Mouse (Mus musculus) MEL-GATA-1-ER (cell line): Measurements from ENCODE around the gene Itln1.

Experiments used
- DNase-seq: peaks from one replicate; pipeline ENCODE4 v3.0.0-alpha.2; 2012; ENCODE audit warnings: low read depth; ENCODE audit errors: extremely low read depth

Itln1 gene

DNA sequence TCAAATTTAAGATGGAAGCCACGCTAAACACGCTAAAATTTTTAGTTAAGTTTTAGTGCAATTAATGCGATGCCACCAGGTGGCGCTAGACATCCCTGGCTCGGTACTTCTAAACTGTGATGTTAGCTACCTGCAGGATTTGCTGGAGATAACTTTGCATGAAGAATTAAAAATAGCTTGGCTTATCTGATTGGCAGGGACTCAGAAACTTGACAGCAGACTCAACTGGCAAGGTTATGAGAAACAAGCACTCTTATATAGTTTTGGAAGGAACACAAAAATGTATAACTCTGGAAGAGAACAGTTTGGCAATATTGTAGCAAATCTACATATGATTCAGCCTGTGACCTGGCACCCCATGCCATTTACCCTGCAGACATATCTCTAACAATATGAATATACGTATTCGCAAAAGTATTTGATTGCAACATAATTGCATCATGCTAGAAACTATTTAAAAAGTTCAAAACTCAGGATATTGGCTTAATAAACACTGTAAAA, 64.7 kb downstream of the Itln1 start:
- peak; percentile 59 for DNase-seq

DNA sequence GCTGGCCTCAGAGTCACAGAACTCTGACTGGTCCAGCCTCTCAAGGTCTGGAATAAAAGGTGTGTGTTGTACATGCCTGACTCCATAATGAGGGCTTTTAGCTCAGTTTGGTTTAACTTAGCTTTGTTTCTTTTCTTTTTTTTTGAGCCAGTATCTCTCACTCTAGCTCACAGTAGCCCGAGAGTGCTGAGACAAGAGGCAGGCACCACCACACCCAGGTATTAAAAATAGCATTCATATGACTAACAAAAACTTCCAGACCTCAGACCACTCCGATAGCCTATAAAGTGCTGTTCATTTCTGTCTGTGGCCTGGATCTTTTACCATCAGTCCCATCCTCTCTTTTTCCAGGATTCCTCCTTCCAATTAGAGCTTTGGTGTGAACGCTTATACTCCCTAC, 65.4 kb downstream of the Itln1 start:
- no peak for DNase-seq
